Mouse (Mus musculus) C2C12 (cell line): ENCODE results near the gene Taf12. TPM values are rescaled to one million over a fixed set of nuclear protein-coding genes. Genes with fewer than 3 reads are reported as not detected.
"Not testable (repeated sequence)": the region's sequence is repeated elsewhere in the genome, so short reads cannot be mapped to it uniquely, and the experiment has no call there.

Source experiments
- H3K27me3 ChIP-seq: one replicate; pipeline ENCODE4 v1.6.1; 2011; ENCODE audit not compliant: control insufficient read depth, insufficient read depth, insufficient read length
- H3K36me3 ChIP-seq: one replicate; pipeline ENCODE4 v1.6.1; 2011; ENCODE audit not compliant: control insufficient read depth, insufficient read depth
- H3K4me3 ChIP-seq: one replicate; pipeline ENCODE4 v1.5.1; 2011; ENCODE audit warnings: mild to moderate bottlenecking, control low read depth; ENCODE audit not compliant: poor library complexity, insufficient read depth, severe bottlenecking
- H3K79me2 ChIP-seq: one replicate; pipeline ENCODE4 v1.6.1; 2011; ENCODE audit not compliant: control insufficient read depth, insufficient read depth
- H3K79me3 ChIP-seq: one replicate; pipeline ENCODE4 v1.6.1; 2011; ENCODE audit warnings: low read depth, control low read depth
- H3ac ChIP-seq: one replicate; pipeline ENCODE3; 2011; ENCODE audit warnings: low read depth; ENCODE audit not compliant: control insufficient read depth, insufficient read length
- CEBPB ChIP-seq: IDR thresholded peaks from one replicate; pipeline ENCODE4 v1.6.1; 2011; ENCODE audit warnings: low read depth, mild to moderate bottlenecking, control low read depth, moderate library complexity
- CTCF ChIP-seq: IDR thresholded peaks from one replicate; pipeline ENCODE4 v1.5.1; 2011; ENCODE audit not compliant: control insufficient read depth, insufficient read depth, insufficient read length
- FOSL1 ChIP-seq: IDR thresholded peaks from one replicate; pipeline ENCODE4 v1.8.0; 2011; ENCODE audit warnings: mild to moderate bottlenecking, low read length; ENCODE audit not compliant: poor library complexity, insufficient read depth, severe bottlenecking
- MAX ChIP-seq: IDR thresholded peaks from one replicate; pipeline ENCODE4 v1.6.1; 2011; ENCODE audit warnings: mild to moderate bottlenecking, control low read depth
- MYOD1 ChIP-seq: IDR thresholded peaks from one replicate; pipeline ENCODE4 v1.6.1; 2011; ENCODE audit warnings: low read depth; ENCODE audit not compliant: control insufficient read depth, insufficient read length
- MYOG ChIP-seq: IDR thresholded peaks from one replicate; pipeline ENCODE4 v1.6.1; 2011; ENCODE audit not compliant: control insufficient read depth, insufficient read length; ENCODE audit errors: extremely low read depth
- USF1 ChIP-seq: IDR thresholded peaks from one replicate; pipeline ENCODE4 v1.6.1; 2011; ENCODE audit warnings: low read depth, mild to moderate bottlenecking, control low read depth, moderate library complexity
- polyA plus RNA-seq: library from polyadenylated mRNA; unstranded; fragments of >200 nt; fragmentation: generic; extraction: Trizol; gene quantifications from one replicate; pipeline ENCODE4 v1.2.1, GENCODE M21; 2012; ENCODE audit warnings: missing spikeins

Gene Taf12
- polyA plus RNA-seq, 1 experiment, result 29.7 TPM

- TF ChIP-seq FOSL1, result no peak
- no peak for TF ChIP-seq MAX
- TF ChIP-seq CTCF, result no peak
- no peak for TF ChIP-seq MYOG
- no peak for TF ChIP-seq USF1
- no peak for TF ChIP-seq MYOD1
- no peak overlapping the region for H3ac ChIP-seq
- H3K4me3 ChIP-seq, result no peak overlapping the region
- H3K36me3 ChIP-seq, result peaks cover 27% of the 10 kb centered on the region
- no peaks in the 10 kb centered on the region for H3K79me2 ChIP-seq
- no peaks in the 10 kb centered on the region for H3K79me3 ChIP-seq
- no peaks in the 10 kb centered on the region for H3K27me3 ChIP-seq
Observed at GRCm38 (mm10) chr4:132295696-132296390, 21.7 kb downstream of the Taf12 start.

- TF ChIP-seq USF1 (no peak), MAX (no peak), FOSL1 (no peak), CTCF (no peak)
- no peaks in the 10 kb centered on the region for H3K27me3 ChIP-seq
Observed at GRCm38 (mm10) chr4:132299849-132300248, 25.7 kb downstream of the Taf12 start.

DNA sequence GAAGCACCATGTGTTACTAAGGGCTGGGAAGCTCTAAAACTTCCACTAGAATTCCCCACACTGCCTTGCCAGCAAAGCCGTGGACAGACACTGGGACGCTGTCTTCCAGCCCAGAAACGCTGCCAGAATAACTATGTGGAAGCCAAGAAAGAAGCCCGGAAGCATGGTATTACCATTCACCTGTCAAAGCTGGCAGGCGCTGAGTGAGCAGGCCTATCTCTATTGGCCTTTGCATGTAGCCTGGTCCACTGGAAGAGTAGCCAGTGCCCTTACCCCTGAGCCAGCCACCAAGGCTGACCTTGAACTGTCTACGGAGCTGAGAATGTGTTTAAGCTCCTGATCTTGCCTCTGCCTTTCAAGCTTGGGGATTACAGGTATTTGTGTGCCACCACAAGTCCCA is 27.3 kb downstream of the Taf12 start:
- Histone ChIP-seq H3K4me3 (no peak overlapping the region), H3ac (no peak overlapping the region), H3K36me3 (no peaks in the 10 kb centered on the region), H3K27me3 (no peaks in the 10 kb centered on the region), H3K79me3 (no peaks in the 10 kb centered on the region), H3K79me2 (no peaks in the 10 kb centered on the region)
- TF ChIP-seq FOSL1 (no peak), USF1 (no peak), CTCF (no peak)

More at GRCm38 (mm10) chr4:132299849-132300248, 25.7 kb downstream of the Taf12 start:
- no peak overlapping the region for H3K4me3 ChIP-seq
- H3ac ChIP-seq, result no peak overlapping the region
- no peaks in the 10 kb centered on the region for H3K36me3 ChIP-seq
- H3K79me2 ChIP-seq, result no peaks in the 10 kb centered on the region
- no peaks in the 10 kb centered on the region for H3K79me3 ChIP-seq

DNA sequence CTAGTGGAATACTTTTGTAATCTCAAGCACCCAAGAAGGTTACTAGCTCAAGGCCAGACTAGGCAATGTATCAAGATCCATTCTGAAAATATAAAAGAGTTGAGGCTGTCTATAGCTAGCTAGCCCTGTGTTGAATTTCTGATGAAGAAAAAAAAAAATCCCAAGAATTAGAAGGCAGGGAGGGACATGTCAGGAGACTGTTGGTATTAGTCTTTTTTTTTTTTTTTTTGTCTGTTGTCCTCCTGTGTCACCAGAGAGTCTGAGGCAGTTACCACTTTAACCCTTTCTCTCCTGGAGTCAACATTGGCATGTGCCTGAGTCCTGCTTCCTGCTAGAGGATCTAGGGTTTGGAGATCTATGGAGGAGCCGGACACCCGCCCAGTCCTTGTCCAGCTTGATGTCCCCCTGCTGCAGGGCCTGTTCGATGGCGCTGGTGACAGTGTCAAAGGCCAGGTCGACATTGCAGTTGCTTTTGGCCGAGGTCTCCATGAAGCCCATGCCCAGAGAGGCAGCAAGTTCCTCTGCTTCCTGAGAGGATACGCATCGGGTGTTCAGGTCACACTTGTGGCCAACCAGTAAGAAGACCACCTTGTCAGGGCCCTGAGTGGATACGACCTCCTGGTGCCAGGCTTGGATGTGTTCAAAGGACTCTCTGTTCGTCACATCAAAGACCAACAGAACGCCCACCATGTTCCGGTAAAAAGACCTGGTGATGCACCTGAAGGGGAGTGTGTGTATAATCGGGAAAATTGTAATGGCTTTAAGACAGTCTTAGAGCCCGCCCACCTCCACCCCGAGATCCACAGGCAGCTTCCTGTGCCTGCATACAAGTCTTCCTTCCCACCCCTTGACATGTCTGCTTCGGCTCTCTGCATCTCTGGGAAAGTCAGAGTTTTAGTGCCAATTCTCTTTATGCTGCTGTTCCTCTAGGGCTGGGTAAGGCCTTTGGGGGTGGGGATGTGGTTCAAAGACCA is 28.1 kb downstream of the Taf12 start:
- no peak overlapping the region for H3K4me3 ChIP-seq
- H3K79me3 ChIP-seq, result no peaks in the 10 kb centered on the region
- peak overlapping the region; percentile 71 for H3ac ChIP-seq
- H3K36me3 ChIP-seq, result no peaks in the 10 kb centered on the region
- H3K79me2 ChIP-seq, result no peaks in the 10 kb centered on the region
- no peaks in the 10 kb centered on the region for H3K27me3 ChIP-seq
- no peak for TF ChIP-seq MYOD1
- TF ChIP-seq USF1, result no peak
- TF ChIP-seq MYOG, result no peak

GRCm38 (mm10) chr4:132302939-132303479 is 28.8 kb downstream of the Taf12 start, which contains the start of gene Rab42:
Gene Rab42, minus strand, starts transcription at chr4:132303385.
- no peaks in the 10 kb centered on the region for H3K79me2 ChIP-seq
- H3K36me3 ChIP-seq, result no peaks in the 10 kb centered on the region
- H3K79me3 ChIP-seq, result no peaks in the 10 kb centered on the region
- H3ac ChIP-seq, result peak within 1 kb of the TSS; percentile 71
- peak within 1 kb of the TSS; percentile 11 for H3K4me3 ChIP-seq
- H3K27me3 ChIP-seq, result no peaks in the 10 kb centered on the region
- no peak for TF ChIP-seq FOSL1
- no peak for TF ChIP-seq MYOD1
- no peak for TF ChIP-seq CTCF
- no peak for TF ChIP-seq USF1
- no peak for TF ChIP-seq CEBPB
- TF ChIP-seq MYOG, result no peak
- no peak for TF ChIP-seq MAX

- not testable (repeated sequence) for H3K4me3 ChIP-seq, H3K27me3 ChIP-seq, H3K79me3 ChIP-seq, H3ac ChIP-seq, H3K36me3 ChIP-seq, H3K79me2 ChIP-seq
Observed at GRCm38 (mm10) chr4:132303484-132303883, 29.3 kb downstream of the Taf12 start.
